Mouse (Mus musculus): ENCODE measurements around the gene Slc4a3. TPM values are rescaled to one million over a fixed set of nuclear protein-coding genes. Genes with fewer than 3 reads are reported as not detected.

Slc4a3 gene
- 15.1 and 15.3 TPM in 2 replicates for polyA plus RNA-seq (2015; fragmentation: Nextera tagmentation; extraction: Ambion mirVana)

DNA sequence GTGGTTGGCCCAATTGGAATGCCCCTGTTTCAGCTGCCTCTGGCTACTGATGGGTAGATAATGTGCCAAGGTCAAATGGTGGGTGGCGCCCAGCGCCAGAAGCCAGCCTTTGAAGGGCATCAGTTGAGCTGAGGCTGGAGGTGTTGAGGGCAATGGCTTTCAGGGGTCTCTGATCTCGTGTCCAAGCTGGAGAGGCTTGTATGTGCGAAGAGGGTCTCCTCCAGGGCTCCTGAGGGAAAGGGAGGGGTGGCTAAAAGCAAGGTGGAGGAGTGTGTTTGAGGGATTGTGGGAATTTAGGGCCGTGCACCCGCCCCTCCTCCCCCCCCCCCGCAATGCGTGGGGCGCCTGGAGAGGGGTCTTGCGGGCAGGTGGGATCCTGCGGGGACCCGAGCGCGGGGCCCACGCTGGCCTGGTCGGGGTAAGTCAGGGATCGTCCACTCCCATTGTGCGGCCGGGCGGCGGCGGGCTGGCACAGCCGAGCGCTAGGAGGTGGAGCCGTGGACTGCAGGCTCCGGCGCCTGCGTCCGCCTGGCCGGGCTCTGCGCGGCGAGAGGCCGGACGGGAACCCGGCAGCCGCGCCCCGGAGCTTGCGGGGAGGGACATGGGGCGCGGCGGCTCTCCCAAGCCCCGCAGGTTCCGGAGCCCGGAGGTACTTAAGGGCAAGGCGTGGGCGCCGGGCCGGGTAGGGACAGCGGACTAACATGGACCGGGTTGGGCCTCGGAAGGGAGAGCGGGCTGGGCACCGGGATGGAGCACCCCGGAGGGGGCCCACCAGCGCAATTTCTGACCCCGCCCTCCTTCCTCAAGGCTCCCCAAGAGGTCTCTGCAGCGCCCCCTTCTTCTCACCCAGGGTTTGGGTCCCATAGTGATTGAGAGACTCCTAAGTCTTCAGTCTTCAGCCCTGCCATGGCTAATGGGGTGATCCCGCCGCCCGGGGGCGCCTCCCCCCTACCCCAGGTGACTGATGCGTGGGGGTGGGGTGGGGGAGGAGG, at the start of gene Slc4a3:
TSS of gene Slc4a3 (plus strand) at position 302 of the 992 bp plus-strand sequence.
- H3K36me3 ChIP-seq (ENCODE audit: insufficient read depth, low read length), result no peaks in the 10 kb centered on the region; the same call in 1 of the 2 replicates
- ATAC-seq (replicated peaks; ENCODE audit: low FRiP score, low read depth), result peak; percentile 84
- WGBS, result under 1% methylated on average over 53 of the region's 64 CpGs
- no peaks in the 10 kb centered on the region for H3K27me3 ChIP-seq (ENCODE audit: insufficient read depth, low read length)
- no peaks in the 10 kb centered on the region for H3K9me3 ChIP-seq (replicated peaks; ENCODE audit: low read length)
- peak within 1 kb of the TSS; percentile 69 for H3K4me3 ChIP-seq (replicated peaks; ENCODE audit: low read depth, low read length)
- TF ChIP-seq CTCF (IDR thresholded peaks at IDR 0.05; ENCODE audit: low read depth), result peak; percentile 52; the same call in 1 of the 2 replicates
- H3K4me2 ChIP-seq (ENCODE audit: low read length), result peak within 1 kb of the TSS; percentile 94
- peaks cover 10% of the 10 kb centered on the region; the same call in 1 of the 2 replicates for H3K4me1 ChIP-seq (replicated peaks; ENCODE audit: insufficient read depth, low read length)
- DNase-seq (ENCODE audit: low spot score), result peak; percentile 80
- H3K9ac ChIP-seq (ENCODE audit: low read depth, low read length), result peak within 1 kb of the TSS; percentile 75
- peak within 1 kb of the TSS; percentile 62 for H3K27ac ChIP-seq

DNA sequence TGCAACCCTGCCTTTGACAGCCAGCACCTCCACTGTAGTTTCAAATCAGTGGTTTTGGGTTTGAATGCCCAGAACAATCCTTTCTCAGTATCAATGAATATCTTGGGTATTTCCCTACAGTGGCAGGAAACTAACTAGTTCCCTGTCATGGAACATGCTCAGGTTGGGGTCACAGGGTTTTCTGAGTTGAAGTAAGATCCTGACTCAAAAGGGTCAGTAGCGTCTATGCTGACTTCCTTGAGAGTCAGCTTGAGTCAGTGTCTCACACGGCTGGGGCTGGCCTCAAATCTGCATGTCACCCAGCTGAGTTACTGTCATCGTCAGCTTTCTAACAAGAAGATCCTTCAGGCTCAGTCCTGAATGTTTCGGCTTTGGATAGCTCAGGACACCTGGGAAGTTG, 47.2 kb upstream of the Slc4a3 start:
- Histone ChIP-seq H3K9me3 (replicated peaks; ENCODE audit: low read length) (no peaks in the 10 kb centered on the region), H3K27ac (no peak overlapping the region), H3K4me2 (ENCODE audit: low read length) (no peak overlapping the region), H3K9ac (ENCODE audit: low read depth, low read length) (no peak overlapping the region), H3K4me3 (replicated peaks; ENCODE audit: low read depth, low read length) (no peak overlapping the region), H3K36me3 (ENCODE audit: insufficient read depth, low read length) (peaks cover 48% of the 10 kb centered on the region; the same call in 1 of the 2 replicates), H3K27me3 (ENCODE audit: insufficient read depth, low read length) (no peaks in the 10 kb centered on the region), H3K4me1 (replicated peaks; ENCODE audit: insufficient read depth, low read length) (0 out of 2 replicates have a peak, but pooled peaks cover 4% of the 10 kb centered on the region)
- WGBS, result 84% methylated on average over 4 of the region's 4 CpGs
- TF ChIP-seq CTCF (IDR thresholded peaks at IDR 0.05; ENCODE audit: low read depth), result no peak
- no peak for ATAC-seq (replicated peaks; ENCODE audit: low FRiP score, low read depth)
- DNase-seq (ENCODE audit: low spot score), result no peak

DNA sequence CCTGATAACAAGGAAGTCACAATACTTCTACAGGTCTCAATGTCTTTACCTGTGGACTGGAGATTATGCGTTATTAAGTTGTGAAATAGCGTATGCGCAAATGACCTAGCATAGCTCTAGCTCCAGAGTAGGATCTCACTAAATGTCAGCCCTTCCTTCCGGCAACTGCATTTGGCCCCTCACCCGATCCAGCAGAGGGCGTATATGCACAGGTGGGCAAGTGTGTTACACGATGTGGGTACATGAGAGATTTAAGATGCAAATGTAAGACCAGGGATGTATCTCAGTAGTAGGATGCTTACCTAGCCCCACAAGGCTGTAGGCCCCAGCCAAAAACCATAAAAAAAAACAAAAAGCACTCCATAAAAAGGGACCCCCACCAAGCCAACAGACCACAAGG, 46.6 kb upstream of the Slc4a3 start:
- WGBS, result 87% methylated on average over 7 of the region's 7 CpGs
- no peak overlapping the region for H3K27ac ChIP-seq
- no peaks in the 10 kb centered on the region for H3K27me3 ChIP-seq (ENCODE audit: insufficient read depth, low read length)
- H3K9ac ChIP-seq (ENCODE audit: low read depth, low read length), result no peak overlapping the region
- ATAC-seq (replicated peaks; ENCODE audit: low FRiP score, low read depth) (no peak), DNase-seq (ENCODE audit: low spot score) (no peak)
- H3K4me3 ChIP-seq (replicated peaks; ENCODE audit: low read depth, low read length), result no peak overlapping the region
- 0 out of 2 replicates have a peak, but pooled peaks cover 4% of the 10 kb centered on the region for H3K4me1 ChIP-seq (replicated peaks; ENCODE audit: insufficient read depth, low read length)
- H3K4me2 ChIP-seq (ENCODE audit: low read length), result no peak overlapping the region
- peaks cover 48% of the 10 kb centered on the region; the same call in 1 of the 2 replicates for H3K36me3 ChIP-seq (ENCODE audit: insufficient read depth, low read length)
- TF ChIP-seq CTCF (IDR thresholded peaks at IDR 0.05; ENCODE audit: low read depth), result peak; percentile 53
- H3K9me3 ChIP-seq (replicated peaks; ENCODE audit: low read length), result no peaks in the 10 kb centered on the region

DNA sequence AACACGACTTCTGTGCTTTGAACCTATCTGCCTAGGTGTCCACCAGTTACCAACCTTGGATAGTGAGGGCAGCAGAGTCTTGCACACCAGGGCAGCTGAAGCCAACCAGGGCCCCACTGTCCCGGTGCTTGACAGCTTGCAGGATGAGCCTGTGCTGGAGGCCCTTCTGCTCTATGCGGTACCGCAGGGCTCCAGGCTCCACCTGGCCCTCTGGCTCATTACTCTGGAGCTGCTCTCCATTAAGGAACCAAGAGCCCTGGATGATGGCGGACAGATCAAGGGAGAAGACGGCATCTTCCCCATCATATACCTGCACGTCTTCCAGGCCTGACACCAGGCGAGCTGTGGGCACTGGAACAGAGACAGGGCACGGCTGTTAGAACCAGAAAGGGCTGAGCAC, 44.2 kb upstream of the Slc4a3 start:
- WGBS, result 96% methylated on average over 9 of the region's 9 CpGs
- no peak for DNase-seq (ENCODE audit: low spot score)
- ATAC-seq (replicated peaks; ENCODE audit: low FRiP score, low read depth), result no peak
- Histone ChIP-seq H3K27ac (no peak overlapping the region), H3K4me2 (ENCODE audit: low read length) (no peak overlapping the region), H3K4me1 (replicated peaks; ENCODE audit: insufficient read depth, low read length) (peaks cover 6% of the 10 kb centered on the region; the same call in 1 of the 2 replicates), H3K9me3 (replicated peaks; ENCODE audit: low read length) (no peaks in the 10 kb centered on the region), H3K4me3 (replicated peaks; ENCODE audit: low read depth, low read length) (no peak overlapping the region), H3K36me3 (ENCODE audit: insufficient read depth, low read length) (peaks cover 38% of the 10 kb centered on the region; the same call in 1 of the 2 replicates), H3K27me3 (ENCODE audit: insufficient read depth, low read length) (no peaks in the 10 kb centered on the region), H3K9ac (ENCODE audit: low read depth, low read length) (no peak overlapping the region)
- TF ChIP-seq CTCF (IDR thresholded peaks at IDR 0.05; ENCODE audit: low read depth), result no peak

DNA sequence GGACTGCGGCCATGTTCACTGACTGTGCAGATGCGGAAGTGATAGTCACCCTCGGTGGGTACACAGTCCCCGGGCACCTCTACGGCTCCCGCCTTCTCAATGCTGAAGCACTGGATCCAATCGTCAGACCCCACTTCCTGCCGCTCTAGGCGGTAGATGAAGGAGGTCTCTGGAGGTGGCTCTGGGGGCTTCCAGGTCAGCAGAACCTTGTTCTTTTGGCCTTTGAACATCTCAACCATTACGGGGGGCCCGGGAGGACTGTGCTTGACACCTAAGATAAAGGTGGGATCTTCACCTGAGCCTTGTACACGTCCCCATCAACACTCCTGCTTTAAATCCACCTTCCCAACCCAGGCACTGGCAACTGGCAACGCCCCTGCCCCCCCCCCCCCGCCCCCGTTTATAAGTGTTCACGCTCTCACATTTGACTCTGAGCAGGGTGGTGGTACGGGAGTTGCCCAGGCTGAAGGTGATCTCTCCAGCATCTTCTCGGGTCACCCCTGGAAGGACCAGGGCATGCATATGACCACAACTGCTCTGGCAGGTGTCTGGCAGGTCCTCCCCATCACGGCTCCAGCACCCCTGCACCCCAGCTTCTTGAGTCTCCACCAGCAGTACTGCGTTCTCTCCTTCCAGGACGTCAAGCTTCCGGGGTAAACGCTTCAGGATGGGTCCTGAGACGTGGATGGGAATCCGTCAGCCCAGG, 43.0 kb upstream of the Slc4a3 start:
- no peak for DNase-seq (ENCODE audit: low spot score)
- no peak for ATAC-seq (replicated peaks; ENCODE audit: low FRiP score, low read depth)
- no peaks in the 10 kb centered on the region for H3K9me3 ChIP-seq (replicated peaks; ENCODE audit: low read length)
- no peak for TF ChIP-seq CTCF (IDR thresholded peaks at IDR 0.05; ENCODE audit: low read depth)
- WGBS, result 90% methylated on average over 25 of the region's 25 CpGs
- H3K4me1 ChIP-seq (replicated peaks; ENCODE audit: insufficient read depth, low read length), result peaks cover 9% of the 10 kb centered on the region; the same call in 1 of the 2 replicates
- no peaks in the 10 kb centered on the region for H3K27me3 ChIP-seq (ENCODE audit: insufficient read depth, low read length)
- no peak overlapping the region for H3K27ac ChIP-seq
- peaks cover 30% of the 10 kb centered on the region; the same call in 1 of the 2 replicates for H3K36me3 ChIP-seq (ENCODE audit: insufficient read depth, low read length)
- no peak overlapping the region for H3K4me2 ChIP-seq (ENCODE audit: low read length)
- no peak overlapping the region for H3K9ac ChIP-seq (ENCODE audit: low read depth, low read length)
- no peak overlapping the region for H3K4me3 ChIP-seq (replicated peaks; ENCODE audit: low read depth, low read length)

DNA sequence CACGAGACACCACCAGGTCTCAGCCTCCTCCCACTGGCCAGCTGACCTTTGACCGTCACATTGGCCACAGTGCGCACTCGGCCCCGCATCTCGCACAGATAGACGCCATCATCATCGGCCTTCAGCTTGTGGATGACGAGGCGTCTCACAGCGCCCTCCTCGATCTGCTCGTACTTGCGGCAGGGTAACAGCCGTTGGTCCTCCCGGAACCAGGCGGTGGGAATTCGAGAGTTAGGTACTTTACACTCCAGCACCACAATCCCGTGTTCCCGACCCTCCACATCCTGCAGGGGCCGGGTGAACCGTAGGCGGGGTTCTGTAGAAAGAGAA, 42.5 kb upstream of the Slc4a3 start:
- ATAC-seq (replicated peaks; ENCODE audit: low FRiP score, low read depth) (no peak), DNase-seq (ENCODE audit: low spot score) (no peak)
- H3K9me3 ChIP-seq (replicated peaks; ENCODE audit: low read length), result no peaks in the 10 kb centered on the region
- 0 out of 2 replicates have a peak, but pooled peaks cover 25% of the 10 kb centered on the region for H3K36me3 ChIP-seq (ENCODE audit: insufficient read depth, low read length)
- no peak overlapping the region for H3K4me3 ChIP-seq (replicated peaks; ENCODE audit: low read depth, low read length)
- WGBS, result 79% methylated on average over 23 of the region's 23 CpGs
- no peak overlapping the region for H3K27ac ChIP-seq
- peak overlapping the region; percentile 68; the same call in 1 of the 2 replicates for H3K4me2 ChIP-seq (ENCODE audit: low read length)
- no peaks in the 10 kb centered on the region for H3K27me3 ChIP-seq (ENCODE audit: insufficient read depth, low read length)
- TF ChIP-seq CTCF (IDR thresholded peaks at IDR 0.05; ENCODE audit: low read depth), result no peak
- peaks cover 9% of the 10 kb centered on the region; the same call in 1 of the 2 replicates for H3K4me1 ChIP-seq (replicated peaks; ENCODE audit: insufficient read depth, low read length)
- no peak overlapping the region for H3K9ac ChIP-seq (ENCODE audit: low read depth, low read length)
